Mouse (Mus musculus): ENCODE data around the gene Efl1.

Gene Efl1

GRCm38 (mm10) chr7:82648353-82649080 lies at the start of gene Efl1, which contains the start of gene Saxo2:
Gene Efl1, plus strand, starts transcription at chr7:82648614.
Gene Saxo2, minus strand, starts transcription at chr7:82648528.
- DNase-seq (ENCODE audit: low read depth) = peak; percentile 96

GRCm38 (mm10) chr7:82602008-82602407 lies 46.4 kb upstream of the Efl1 start:
- DNase-seq (ENCODE audit: low read depth) = peak; percentile 94

- DNase-seq (ENCODE audit: low read depth) = no peak
These were observed 43.0 kb upstream of the Efl1 start for GRCm38 (mm10) chr7:82605425-82605824.

GRCm38 (mm10) chr7:82609629-82610028 lies 38.8 kb upstream of the Efl1 start:
- peak; percentile 68 for DNase-seq (ENCODE audit: low read depth)

GRCm38 (mm10) chr7:82625342-82625741 lies 23.1 kb upstream of the Efl1 start:
- DNase-seq (ENCODE audit: low read depth) = peak; percentile 61

GRCm38 (mm10) chr7:82647183-82647582 lies 1.2 kb upstream of the Efl1 start:
- DNase-seq (ENCODE audit: low read depth) = no peak

GRCm38 (mm10) chr7:82647909-82648308 lies 505 bp upstream of the Efl1 start:
- DNase-seq (ENCODE audit: low read depth) = no peak

GRCm38 (mm10) chr7:82649081-82649445 lies 649 bp downstream of the Efl1 start:
- DNase-seq (ENCODE audit: low read depth) = peak; percentile 64

GRCm38 (mm10) chr7:82664604-82665003 lies 16.2 kb downstream of the Efl1 start:
- DNase-seq (ENCODE audit: low read depth) = peak; percentile 92

GRCm38 (mm10) chr7:82676001-82676400 lies 27.6 kb downstream of the Efl1 start:
- DNase-seq (ENCODE audit: low read depth) = no peak

GRCm38 (mm10) chr7:82676834-82677233 lies 28.4 kb downstream of the Efl1 start:
- peak; percentile 56 for DNase-seq (ENCODE audit: low read depth)

GRCm38 (mm10) chr7:82679901-82680300 lies 31.5 kb downstream of the Efl1 start:
- no peak for DNase-seq (ENCODE audit: low read depth)

GRCm38 (mm10) chr7:82688736-82689135 lies 40.3 kb downstream of the Efl1 start:
- peak; percentile 78 for DNase-seq (ENCODE audit: low read depth)

- peak; percentile 86 for DNase-seq (ENCODE audit: low read depth)
These were observed 42.8 kb downstream of the Efl1 start for GRCm38 (mm10) chr7:82691021-82691738.

GRCm38 (mm10) chr7:82697668-82698067 lies 49.3 kb downstream of the Efl1 start:
- peak; percentile 37 for DNase-seq (ENCODE audit: low read depth)

GRCm38 (mm10) chr7:82698968-82699367 lies 50.6 kb downstream of the Efl1 start:
- peak; percentile 76 for DNase-seq (ENCODE audit: low read depth)

GRCm38 (mm10) chr7:82702384-82703343 lies 54.2 kb downstream of the Efl1 start:
- DNase-seq (ENCODE audit: low read depth) = no peak

- DNase-seq (ENCODE audit: low read depth) = no peak
These were observed 60.8 kb downstream of the Efl1 start for GRCm38 (mm10) chr7:82709172-82709571.

- DNase-seq (ENCODE audit: low read depth) = peak; percentile 77
These were observed 66.9 kb downstream of the Efl1 start for GRCm38 (mm10) chr7:82715210-82715911.

GRCm38 (mm10) chr7:82715912-82716601 lies 67.6 kb downstream of the Efl1 start:
- DNase-seq (ENCODE audit: low read depth) = no peak

GRCm38 (mm10) chr7:82719285-82719684 lies 70.9 kb downstream of the Efl1 start:
- DNase-seq (ENCODE audit: low read depth) = peak; percentile 59

Data from 416B (cell line).